Mouse (Mus musculus) cerebellum, adult 9-10 months (tissue): Measurements from ENCODE around the gene Akt1.

Source experiments
- DNase-seq: peaks from one replicate; pipeline ENCODE4 v3.0.0; 2022

The Akt1 gene

GRCm38 (mm10) chr12:112683351-112683750 lies 8.7 kb upstream of the Akt1 start:
- no peak for DNase-seq

GRCm38 (mm10) chr12:112679027-112679996 lies 4.6 kb upstream of the Akt1 start:
- no peak for DNase-seq

GRCm38 (mm10) chr12:112678555-112679026 lies 3.9 kb upstream of the Akt1 start, which contains the start of gene Zbtb42:
Gene Zbtb42 (plus strand): TSS chr12:112678828.
- no peak for DNase-seq

GRCm38 (mm10) chr12:112677943-112678554 lies 3.4 kb upstream of the Akt1 start:
- DNase-seq: no peak

- DNase-seq: peak; percentile 47
Observed at GRCm38 (mm10) chr12:112677076-112677475, 2.4 kb upstream of the Akt1 start.

- DNase-seq: peak; percentile 88
Observed at GRCm38 (mm10) chr12:112675245-112676035, 756 bp upstream of the Akt1 start.

- peak; percentile 46 for DNase-seq
Observed at GRCm38 (mm10) chr12:112673576-112674091, 1.1 kb downstream of the Akt1 start.

- DNase-seq: no peak
Observed at GRCm38 (mm10) chr12:112672744-112673575, 1.7 kb downstream of the Akt1 start.

- DNase-seq: no peak
Observed at GRCm38 (mm10) chr12:112671891-112672290, 2.8 kb downstream of the Akt1 start.

GRCm38 (mm10) chr12:112670718-112671393 lies 3.8 kb downstream of the Akt1 start:
- DNase-seq: no peak

- no peak for DNase-seq
Observed at GRCm38 (mm10) chr12:112667619-112668297, 6.9 kb downstream of the Akt1 start.

- no peak for DNase-seq
Observed at GRCm38 (mm10) chr12:112665881-112666544, 8.7 kb downstream of the Akt1 start.

- DNase-seq: no peak
Observed at GRCm38 (mm10) chr12:112665445-112665844, 9.2 kb downstream of the Akt1 start.

- DNase-seq: no peak
Observed at GRCm38 (mm10) chr12:112664656-112665055, 10.0 kb downstream of the Akt1 start.

GRCm38 (mm10) chr12:112664124-112664523 lies 10.6 kb downstream of the Akt1 start:
- DNase-seq: no peak

GRCm38 (mm10) chr12:112663716-112664115 lies 11.0 kb downstream of the Akt1 start:
- DNase-seq: no peak

GRCm38 (mm10) chr12:112663303-112663702 lies 11.4 kb downstream of the Akt1 start:
- no peak for DNase-seq

GRCm38 (mm10) chr12:112661851-112662250 lies 12.8 kb downstream of the Akt1 start:
- no peak for DNase-seq

- DNase-seq: no peak
Observed at GRCm38 (mm10) chr12:112661327-112661605, 13.4 kb downstream of the Akt1 start.
